Mouse (Mus musculus) WW6 (cell line): Measurements from ENCODE around the gene Mdga1.
A peak's percentile ranks its signal among the peaks of the same experiment; 100 is the strongest.

Experiments
- DNase-seq: peaks from one replicate; pipeline ENCODE4 v3.0.0-alpha.2; 2013; ENCODE audit warnings: low read depth, low spot score

Mdga1 gene

GRCm38 (mm10) chr17:29844949-29845348, 124.9 kb downstream of the Mdga1 start:
- no peak for DNase-seq

GRCm38 (mm10) chr17:29843419-29844162, 126.3 kb downstream of the Mdga1 start:
- DNase-seq = no peak

GRCm38 (mm10) chr17:29841781-29842690, 127.9 kb downstream of the Mdga1 start:
- DNase-seq = peak; percentile 71

- no peak for DNase-seq
These were observed 131.9 kb downstream of the Mdga1 start for GRCm38 (mm10) chr17:29838029-29838428.

- DNase-seq = no peak
These were observed 132.4 kb downstream of the Mdga1 start for GRCm38 (mm10) chr17:29837441-29837840.

GRCm38 (mm10) chr17:29834768-29835167, 135.1 kb downstream of the Mdga1 start:
- DNase-seq = no peak

GRCm38 (mm10) chr17:29834333-29834732, 135.6 kb downstream of the Mdga1 start:
- no peak for DNase-seq

- no peak for DNase-seq
These were observed 138.2 kb downstream of the Mdga1 start for GRCm38 (mm10) chr17:29831696-29832095.

GRCm38 (mm10) chr17:29829136-29829535, 140.8 kb downstream of the Mdga1 start:
- no peak for DNase-seq

GRCm38 (mm10) chr17:29827602-29828001, 142.3 kb downstream of the Mdga1 start:
- DNase-seq = no peak

- no peak for DNase-seq
These were observed 145.3 kb downstream of the Mdga1 start for GRCm38 (mm10) chr17:29824512-29825120.

GRCm38 (mm10) chr17:29824208-29824509, 145.7 kb downstream of the Mdga1 start:
- DNase-seq = no peak

- no peak for DNase-seq
These were observed 146.3 kb downstream of the Mdga1 start for GRCm38 (mm10) chr17:29823439-29824207.

GRCm38 (mm10) chr17:29819608-29820007, 150.3 kb downstream of the Mdga1 start:
- no peak for DNase-seq

- DNase-seq = no peak
These were observed 150.9 kb downstream of the Mdga1 start for GRCm38 (mm10) chr17:29818989-29819388.

GRCm38 (mm10) chr17:29818264-29818945, 151.5 kb downstream of the Mdga1 start:
- DNase-seq = no peak

GRCm38 (mm10) chr17:29814758-29815157, 155.1 kb downstream of the Mdga1 start:
- no peak for DNase-seq

GRCm38 (mm10) chr17:29813328-29813727, 156.6 kb downstream of the Mdga1 start:
- no peak for DNase-seq

- DNase-seq = no peak
These were observed 166.3 kb downstream of the Mdga1 start for GRCm38 (mm10) chr17:29803545-29803944.

GRCm38 (mm10) chr17:29801358-29801757, 168.5 kb downstream of the Mdga1 start:
- DNase-seq = no peak

- no peak for DNase-seq
These were observed 169.8 kb downstream of the Mdga1 start for GRCm38 (mm10) chr17:29800096-29800455.
